Mouse (Mus musculus): ENCODE measurements around the gene Tnfrsf14.

GRCm38 (mm10) chr4:154962683-154963082, 34.3 kb upstream of the Tnfrsf14 start:
- TF ChIP-seq POLR2A (IDR thresholded peaks at IDR 0.05; ENCODE audit: control insufficient read depth, low read depth, low read length): no peak
- no peak for TF ChIP-seq CTCF (IDR thresholded peaks at IDR 0.05; ENCODE audit: control insufficient read depth, insufficient read depth, insufficient replicate concordance, low read depth, low read length)

All from testis, adult 2 months (tissue).